Mouse (Mus musculus) hindbrain, embryonic 12.5 days (tissue): Measurements from ENCODE around the gene Tec. TPM values are rescaled to one million over a fixed set of nuclear protein-coding genes. Genes with fewer than 3 reads are reported as not detected.
A peak's percentile ranks its signal among the peaks of the same experiment; 100 is the strongest.
"Not testable (repeated sequence)": the region's sequence is repeated elsewhere in the genome, so short reads cannot be mapped to it uniquely, and the experiment has no call there.

ENCODE experiments used
- ATAC-seq: fragments of 200-750 bp; cut with Nextera tagmentation; 2 replicates; pipeline ENCODE4 v1.8.0; 2017; ENCODE audit warnings: moderate TSS enrichment; ENCODE audit not compliant: low FRiP score
- H3K27ac ChIP-seq: fragments of 300-500 bp; sonication (generic); 2 replicates; pipeline ENCODE4 v1.5.1; 2016; ENCODE audit warnings: mild to moderate bottlenecking
- H3K27me3 ChIP-seq: fragments of 300-500 bp; sonication (generic); 2 replicates; pipeline ENCODE4 v1.6.1; 2016; ENCODE audit warnings: mild to moderate bottlenecking
- H3K36me3 ChIP-seq: fragments of 300-500 bp; sonication (generic); 2 replicates; pipeline ENCODE4 v1.6.1; 2016; ENCODE audit warnings: mild to moderate bottlenecking
- H3K4me1 ChIP-seq: fragments of 300-500 bp; sonication (generic); 2 replicates; pipeline ENCODE4 v1.6.1; 2016
- H3K4me2 ChIP-seq: fragments of 300-500 bp; sonication (generic); replicated peaks from 2 replicates; pipeline ENCODE4 v1.6.1; 2016; ENCODE audit warnings: mild to moderate bottlenecking
- H3K4me3 ChIP-seq: fragments of 300-500 bp; sonication (generic); 2 replicates; pipeline ENCODE4 v1.5.1; 2016; ENCODE audit warnings: mild to moderate bottlenecking
- H3K9ac ChIP-seq: fragments of 300-500 bp; sonication (generic); 2 replicates; pipeline ENCODE4 v1.6.1; 2016; ENCODE audit warnings: mild to moderate bottlenecking, moderate library complexity
- H3K9me3 ChIP-seq: fragments of 300-500 bp; sonication (generic); replicated peaks from 2 replicates; pipeline ENCODE4 v1.6.1; 2016; ENCODE audit warnings: mild to moderate bottlenecking
- WGBS: fragments of 180-500 bp; shearing (Covaris S2); methylation state at CpG from one replicate; pipeline ENCODE4 v1.1.7; 2016; 5-methylcytosine and 5-hydroxymethylcytosine counted together
- polyA plus RNA-seq: library from polyadenylated mRNA; unstranded; fragments of >200 nt; fragmentation: Nextera tagmentation; extraction: Ambion mirVana; gene quantifications from 2 replicates; pipeline ENCODE4 v1.2.1, GENCODE M21; 2016

Tec gene
- polyA plus RNA-seq, 1 experiment from 2014 or later: 6.5 TPM

DNA sequence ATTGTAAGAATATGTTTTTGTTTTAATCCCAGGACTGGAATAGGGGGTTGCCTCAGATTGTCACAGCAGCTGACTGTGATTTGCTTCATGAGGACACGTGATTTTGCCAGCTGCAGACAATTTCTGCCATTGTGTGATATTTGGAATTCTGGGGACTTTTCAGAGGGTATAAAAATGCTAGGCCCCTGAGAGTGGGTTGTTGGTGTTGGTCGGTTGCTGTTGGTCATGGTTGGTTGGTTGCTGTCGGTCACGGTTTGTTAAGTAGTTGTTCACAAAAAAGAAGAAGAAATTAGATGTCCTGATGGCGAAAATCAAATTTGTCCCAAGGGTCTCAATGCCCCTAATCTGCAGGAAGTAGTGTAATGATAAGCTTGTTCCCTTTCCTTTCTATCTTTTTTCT is 40.8 kb downstream of the Tec start:
- H3K4me1 ChIP-seq: no peaks in the 10 kb centered on the region
- no peak overlapping the region for H3K4me3 ChIP-seq
- no peak overlapping the region for H3K4me2 ChIP-seq
- H3K36me3 ChIP-seq: no peaks in the 10 kb centered on the region
- no peak overlapping the region for H3K9ac ChIP-seq
- no peak overlapping the region for H3K27ac ChIP-seq
- H3K9me3 ChIP-seq: no peaks in the 10 kb centered on the region
- H3K27me3 ChIP-seq: no peaks in the 10 kb centered on the region
- WGBS: 57% methylated on average over 5 of the region's 5 CpGs
- ATAC-seq: no peak

DNA sequence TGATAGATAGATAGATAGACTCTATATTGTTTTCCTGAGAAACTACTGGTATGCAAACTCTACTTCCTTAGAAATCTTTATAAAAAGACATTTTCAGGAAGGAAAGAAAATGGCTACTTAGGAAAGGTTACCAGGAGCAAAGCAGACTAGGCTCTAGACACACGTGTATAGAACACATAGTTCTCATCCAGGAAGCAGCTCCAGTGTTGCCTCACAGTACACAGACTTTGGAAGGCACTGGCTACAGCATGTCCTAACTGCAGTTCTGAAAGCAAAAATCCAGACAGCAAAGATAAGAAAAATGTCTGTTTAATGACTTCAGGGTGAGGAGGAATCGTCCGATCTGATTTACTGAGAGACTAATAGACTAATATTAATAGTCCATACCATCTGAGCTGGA is 41.8 kb downstream of the Tec start:
- no peak overlapping the region for H3K4me3 ChIP-seq
- H3K36me3 ChIP-seq: no peaks in the 10 kb centered on the region
- ATAC-seq: no peak
- H3K27ac ChIP-seq: no peak overlapping the region
- no peaks in the 10 kb centered on the region for H3K27me3 ChIP-seq
- no peaks in the 10 kb centered on the region for H3K4me1 ChIP-seq
- no peak overlapping the region for H3K9ac ChIP-seq
- H3K4me2 ChIP-seq: no peak overlapping the region
- no peaks in the 10 kb centered on the region for H3K9me3 ChIP-seq
- WGBS: 86% methylated on average over 3 of the region's 3 CpGs

DNA sequence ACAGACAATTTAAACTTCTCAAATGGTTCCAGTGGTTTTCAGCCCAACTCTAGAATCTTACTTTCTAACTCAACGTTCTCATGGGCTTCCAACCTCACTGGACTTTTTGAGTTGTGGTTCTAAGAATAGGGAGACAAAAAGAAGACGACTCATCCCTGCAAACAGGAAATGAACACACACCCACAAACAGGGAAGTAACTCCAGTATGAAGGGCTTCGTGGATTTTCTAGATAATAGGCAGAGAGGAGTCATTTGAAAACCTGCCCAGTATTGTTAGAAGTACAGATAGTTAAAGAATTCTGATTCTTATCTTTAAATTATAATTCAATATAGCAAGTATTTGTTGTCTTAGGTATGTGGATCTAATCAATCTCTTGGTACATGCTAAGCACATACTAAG is 47.6 kb downstream of the Tec start:
- 83% methylated on average over 3 of the region's 3 CpGs for WGBS
- no peak for ATAC-seq

DNA sequence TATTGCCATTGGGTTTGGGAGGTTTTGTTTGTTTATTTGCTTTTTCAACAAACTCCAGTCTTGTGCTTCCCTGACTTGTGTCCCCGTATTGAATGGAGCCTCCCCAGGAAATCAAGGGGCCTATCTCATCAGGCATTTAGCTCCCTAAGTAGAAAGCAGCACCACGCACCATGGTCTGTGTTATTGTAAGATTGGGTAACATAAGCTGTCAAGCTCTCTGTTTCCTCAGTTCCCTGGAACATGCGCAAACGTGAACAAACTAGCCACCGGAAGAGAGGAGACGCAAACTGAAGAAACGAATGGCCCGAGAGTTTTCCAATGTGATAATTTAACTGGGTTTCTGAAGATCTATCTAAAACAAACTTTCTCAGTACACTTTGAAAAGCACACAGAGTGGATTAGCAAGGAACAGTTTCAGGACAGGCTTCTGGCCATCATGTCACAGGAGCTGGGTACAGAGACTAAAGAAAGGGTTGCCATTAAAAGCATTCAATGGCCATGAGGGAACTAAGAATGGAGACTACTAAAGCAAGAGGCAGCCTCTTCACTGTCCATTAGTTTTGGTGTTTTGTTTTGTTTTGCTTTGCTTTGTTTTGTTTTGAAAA is 48.1 kb downstream of the Tec start:
- no peak overlapping the region for H3K4me3 ChIP-seq
- H3K9me3 ChIP-seq: no peaks in the 10 kb centered on the region
- H3K27me3 ChIP-seq: no peaks in the 10 kb centered on the region
- 83% methylated on average over 8 of the region's 8 CpGs for WGBS
- no peaks in the 10 kb centered on the region for H3K36me3 ChIP-seq
- no peak overlapping the region for H3K9ac ChIP-seq
- no peak overlapping the region for H3K27ac ChIP-seq
- ATAC-seq: no peak
- H3K4me1 ChIP-seq: peaks cover 6% of the 10 kb centered on the region; the same call in 1 of the 2 replicates
- no peak overlapping the region for H3K4me2 ChIP-seq

More for the DNA sequence above, 47.6 kb downstream of the Tec start:
- Histone ChIP-seq H3K4me3 (no peak overlapping the region), H3K27ac (no peak overlapping the region), H3K27me3 (no peaks in the 10 kb centered on the region), H3K9me3 (no peaks in the 10 kb centered on the region), H3K4me1 (peaks cover 6% of the 10 kb centered on the region; the same call in 1 of the 2 replicates), H3K9ac (no peak overlapping the region), H3K36me3 (no peaks in the 10 kb centered on the region), H3K4me2 (no peak overlapping the region)

DNA sequence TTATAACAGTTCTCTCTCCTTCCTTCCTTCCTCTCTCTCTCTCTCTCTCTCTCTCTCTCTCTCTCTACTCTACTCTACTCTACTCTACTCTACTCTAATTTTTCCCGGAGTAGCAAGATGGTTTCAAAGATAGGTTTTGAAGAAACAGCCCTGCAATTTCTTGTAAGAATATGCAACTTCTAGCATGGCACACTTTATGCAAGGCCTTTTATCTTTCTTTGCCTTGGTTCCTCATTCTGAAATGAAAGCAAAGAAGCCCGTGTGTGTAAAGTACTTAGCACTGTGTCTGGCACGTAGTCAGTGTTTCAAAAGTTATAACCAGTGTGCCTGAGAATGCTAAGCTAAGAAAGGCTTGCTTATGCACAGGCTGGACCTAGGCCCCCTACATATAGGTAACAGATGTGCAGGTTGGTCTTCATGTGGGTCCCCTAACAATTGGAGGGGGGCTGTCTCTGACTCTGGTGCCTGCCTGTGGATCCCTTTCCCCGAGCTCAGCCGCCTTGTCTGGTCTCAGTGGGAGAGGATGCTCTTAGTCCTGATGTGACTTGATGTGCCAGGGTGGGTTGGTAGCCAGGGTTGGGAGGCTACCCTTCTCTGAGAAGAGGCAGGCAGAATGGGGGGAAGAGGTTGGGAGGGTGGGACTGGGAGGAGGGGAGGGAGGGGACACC is 49.6 kb downstream of the Tec start:
- H3K9ac ChIP-seq: no peak overlapping the region
- H3K4me2 ChIP-seq: no peak overlapping the region
- no peaks in the 10 kb centered on the region for H3K27me3 ChIP-seq
- H3K9me3 ChIP-seq: no peaks in the 10 kb centered on the region
- H3K27ac ChIP-seq: no peak overlapping the region
- ATAC-seq: no peak
- no peak overlapping the region for H3K4me3 ChIP-seq
- H3K4me1 ChIP-seq: peaks cover 6% of the 10 kb centered on the region; the same call in 1 of the 2 replicates
- 87% methylated on average over 5 of the region's 5 CpGs for WGBS
- no peaks in the 10 kb centered on the region for H3K36me3 ChIP-seq

DNA sequence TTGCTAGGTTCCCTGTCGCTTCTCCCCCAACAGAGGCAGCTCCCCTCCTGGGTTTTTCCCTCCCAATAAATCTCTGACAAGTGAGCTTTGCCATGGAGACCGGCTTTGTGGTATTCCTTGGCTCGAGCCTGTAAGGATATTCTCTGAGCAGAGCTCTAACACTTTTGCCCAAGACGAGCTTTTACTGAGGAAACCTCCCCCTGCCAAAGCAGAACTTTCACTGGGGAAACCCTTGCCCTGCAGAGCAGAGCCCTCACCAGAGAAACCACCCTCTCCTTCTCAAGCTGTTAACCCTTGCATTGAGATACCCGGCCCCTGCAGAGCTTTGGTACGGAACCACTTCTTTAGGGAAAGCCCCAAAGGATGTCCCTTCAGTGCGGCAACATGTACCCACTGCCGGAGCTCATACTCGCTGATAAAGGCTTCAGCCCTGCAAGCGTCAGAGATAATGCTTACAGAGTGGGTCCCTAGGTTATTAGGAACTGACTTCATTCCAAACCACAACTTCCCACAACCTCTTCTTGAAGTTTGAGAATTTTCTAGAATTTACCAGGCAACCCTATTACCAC is 50.7 kb downstream of the Tec start:
- WGBS: 35% methylated on average over 10 of the region's 10 CpGs
- Histone ChIP-seq H3K9me3 (no peaks in the 10 kb centered on the region), H3K27me3 (no peaks in the 10 kb centered on the region), H3K27ac (no peak overlapping the region), H3K36me3 (no peaks in the 10 kb centered on the region), H3K4me1 (peaks cover 6% of the 10 kb centered on the region; the same call in 1 of the 2 replicates), H3K9ac (no peak overlapping the region), H3K4me3 (no peak overlapping the region), H3K4me2 (no peak overlapping the region)
- peak; percentile 71 for ATAC-seq

DNA sequence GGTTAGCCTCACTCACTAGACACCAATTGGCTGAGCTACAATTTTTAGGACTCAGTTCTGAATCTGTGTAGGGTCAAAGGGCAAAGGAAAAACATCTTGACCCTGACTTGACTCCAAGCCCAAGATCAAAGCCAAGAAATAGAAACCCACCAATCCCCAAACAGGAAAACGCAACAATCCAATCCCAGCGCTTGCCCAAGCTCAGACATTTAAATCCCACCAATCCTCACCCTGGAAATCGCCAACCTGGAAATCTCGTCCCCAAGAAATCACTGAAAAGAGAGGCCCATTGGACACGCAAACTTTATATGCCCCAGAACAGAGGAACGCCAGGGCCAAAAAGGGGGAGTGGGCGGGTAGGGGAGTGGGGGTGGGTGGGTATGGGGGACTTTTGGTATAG is 51.3 kb downstream of the Tec start:
- H3K9ac ChIP-seq, H3K27me3 ChIP-seq, H3K9me3 ChIP-seq, H3K4me1 ChIP-seq, H3K4me2 ChIP-seq, H3K27ac ChIP-seq, H3K4me3 ChIP-seq, H3K36me3 ChIP-seq: not testable (repeated sequence)
- WGBS: 67% methylated on average over 7 of the region's 7 CpGs
- peak; percentile 22; the same call in 1 of the 2 replicates for ATAC-seq

DNA sequence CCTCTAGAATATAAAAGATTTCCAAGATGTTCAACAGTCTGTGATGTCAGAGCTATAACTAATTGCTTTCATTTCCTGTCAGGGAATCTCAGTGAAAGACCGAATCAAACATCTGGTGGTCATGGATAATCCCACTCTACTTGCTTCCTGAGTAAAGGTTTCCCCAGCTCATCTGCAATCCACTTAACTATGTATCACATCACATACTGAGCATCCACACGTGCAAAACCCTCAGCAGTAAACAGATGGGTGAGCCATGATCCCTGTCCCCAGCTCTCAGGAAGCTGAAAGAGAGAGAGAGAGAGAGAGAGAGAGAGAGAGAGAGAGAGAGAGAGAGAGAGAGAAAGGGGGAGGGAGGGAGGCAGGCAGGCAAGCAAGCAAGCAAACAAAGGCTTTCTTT is 51.8 kb downstream of the Tec start:
- Histone ChIP-seq H3K9me3 (no peaks in the 10 kb centered on the region), H3K4me3 (no peak overlapping the region), H3K4me2 (no peak overlapping the region), H3K27ac (no peak overlapping the region), H3K27me3 (no peaks in the 10 kb centered on the region), H3K36me3 (no peaks in the 10 kb centered on the region), H3K9ac (no peak overlapping the region), H3K4me1 (peaks cover 6% of the 10 kb centered on the region; the same call in 1 of the 2 replicates)
- 51% methylated on average over 2 of the region's 2 CpGs for WGBS
- no peak for ATAC-seq

DNA sequence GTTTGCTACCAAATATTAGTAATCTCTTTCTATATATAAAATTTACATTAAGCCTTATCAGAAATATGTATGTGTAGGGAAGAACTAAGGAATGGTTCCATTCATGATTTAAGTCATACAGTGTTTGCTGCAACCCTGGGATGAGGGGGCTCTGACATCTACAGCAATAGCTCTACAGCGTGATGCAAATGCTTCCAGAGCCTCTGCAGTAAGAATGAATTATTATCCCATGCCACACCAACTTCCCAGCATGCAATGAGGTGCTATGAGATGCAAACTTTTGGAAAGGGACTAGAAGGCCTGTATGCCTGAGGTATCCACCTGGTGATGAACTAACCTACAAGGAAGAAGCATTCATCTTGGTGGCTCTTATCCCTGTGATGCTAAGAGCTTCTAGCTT is 52.2 kb downstream of the Tec start:
- ATAC-seq: no peak
- H3K36me3 ChIP-seq: no peaks in the 10 kb centered on the region
- no peaks in the 10 kb centered on the region for H3K9me3 ChIP-seq
- no peak overlapping the region for H3K9ac ChIP-seq
- H3K4me1 ChIP-seq: peaks cover 6% of the 10 kb centered on the region; the same call in 1 of the 2 replicates
- no peak overlapping the region for H3K4me3 ChIP-seq
- WGBS: 85% methylated on average over 1 of the region's 1 CpGs
- no peak overlapping the region for H3K27ac ChIP-seq
- no peaks in the 10 kb centered on the region for H3K27me3 ChIP-seq
- no peak overlapping the region for H3K4me2 ChIP-seq

DNA sequence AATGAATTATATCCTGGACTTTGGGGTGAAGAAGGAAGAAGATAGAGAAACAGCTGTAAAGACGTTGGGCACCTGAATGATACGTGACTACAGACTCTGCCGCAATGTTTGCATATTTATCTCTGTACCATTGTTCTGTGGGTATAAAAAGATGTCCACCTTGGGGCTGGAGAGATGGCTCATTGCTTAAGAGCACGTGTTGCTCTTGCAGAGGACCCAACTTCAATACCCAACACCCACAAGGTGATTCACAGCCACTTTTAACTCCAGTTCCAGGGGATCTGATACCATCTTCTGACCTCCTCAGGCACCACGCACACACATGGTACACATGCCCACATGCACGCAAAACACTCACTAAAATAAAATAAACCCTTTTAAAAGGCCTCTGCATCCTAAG is 52.9 kb downstream of the Tec start:
- H3K27ac ChIP-seq: no peak overlapping the region
- no peak overlapping the region for H3K4me2 ChIP-seq
- H3K4me3 ChIP-seq: no peak overlapping the region
- 89% methylated on average over 6 of the region's 6 CpGs for WGBS
- peaks cover 6% of the 10 kb centered on the region; the same call in 1 of the 2 replicates for H3K4me1 ChIP-seq
- H3K36me3 ChIP-seq: no peaks in the 10 kb centered on the region
- no peaks in the 10 kb centered on the region for H3K9me3 ChIP-seq
- H3K9ac ChIP-seq: no peak overlapping the region
- ATAC-seq: no peak
- H3K27me3 ChIP-seq: no peaks in the 10 kb centered on the region

DNA sequence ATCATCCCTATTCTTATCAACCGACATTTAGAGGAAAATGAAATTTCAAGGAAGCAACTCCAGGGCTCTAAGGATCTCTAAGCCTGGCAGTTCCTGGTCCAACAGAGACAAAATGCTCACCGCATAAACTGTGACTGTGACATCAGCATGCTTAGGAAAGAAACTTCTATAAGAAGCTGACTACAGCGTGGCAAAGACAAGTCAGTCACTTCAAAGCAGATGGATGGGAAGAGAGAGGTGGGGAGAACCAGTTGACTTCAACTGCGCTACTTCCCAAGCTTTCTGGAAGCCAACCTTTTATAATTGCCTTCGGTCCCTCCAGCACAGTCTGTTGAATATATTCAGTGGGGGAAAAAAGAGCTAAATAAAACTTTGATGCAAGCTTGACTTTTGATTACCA is 54.2 kb downstream of the Tec start:
- no peaks in the 10 kb centered on the region for H3K9me3 ChIP-seq
- H3K36me3 ChIP-seq: no peaks in the 10 kb centered on the region
- peaks cover 9% of the 10 kb centered on the region for H3K4me1 ChIP-seq
- 83% methylated on average over 5 of the region's 5 CpGs for WGBS
- no peak for ATAC-seq
- H3K27ac ChIP-seq: no peak overlapping the region
- H3K9ac ChIP-seq: no peak overlapping the region
- no peak overlapping the region for H3K4me3 ChIP-seq
- no peak overlapping the region for H3K4me2 ChIP-seq
- no peaks in the 10 kb centered on the region for H3K27me3 ChIP-seq

DNA sequence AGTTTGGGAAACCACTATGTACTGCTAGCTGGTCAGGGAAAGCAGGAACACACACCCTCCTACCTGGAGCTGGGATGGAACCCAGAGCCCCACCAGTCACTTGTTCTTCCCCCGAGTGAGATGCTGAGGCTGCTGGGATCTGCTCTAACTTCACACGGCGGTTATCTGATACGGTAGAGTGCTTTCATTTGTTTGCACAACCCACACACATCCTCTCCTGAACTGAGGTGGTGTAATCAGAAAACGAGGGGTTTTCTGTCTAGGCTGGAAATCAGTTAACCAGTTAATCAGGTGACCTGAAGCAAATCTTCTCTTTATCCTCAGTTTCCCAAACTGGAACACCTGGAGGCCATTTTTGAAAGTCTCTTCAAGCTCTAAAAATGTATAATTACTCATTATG is 55.4 kb downstream of the Tec start:
- no peaks in the 10 kb centered on the region for H3K36me3 ChIP-seq
- H3K4me2 ChIP-seq: no peak overlapping the region
- H3K4me3 ChIP-seq: no peak overlapping the region
- 62% methylated on average over 5 of the region's 5 CpGs for WGBS
- no peak overlapping the region for H3K9ac ChIP-seq
- H3K9me3 ChIP-seq: no peaks in the 10 kb centered on the region
- peaks cover 20% of the 10 kb centered on the region for H3K4me1 ChIP-seq
- H3K27me3 ChIP-seq: no peaks in the 10 kb centered on the region
- no peak for ATAC-seq
- no peak overlapping the region for H3K27ac ChIP-seq

DNA sequence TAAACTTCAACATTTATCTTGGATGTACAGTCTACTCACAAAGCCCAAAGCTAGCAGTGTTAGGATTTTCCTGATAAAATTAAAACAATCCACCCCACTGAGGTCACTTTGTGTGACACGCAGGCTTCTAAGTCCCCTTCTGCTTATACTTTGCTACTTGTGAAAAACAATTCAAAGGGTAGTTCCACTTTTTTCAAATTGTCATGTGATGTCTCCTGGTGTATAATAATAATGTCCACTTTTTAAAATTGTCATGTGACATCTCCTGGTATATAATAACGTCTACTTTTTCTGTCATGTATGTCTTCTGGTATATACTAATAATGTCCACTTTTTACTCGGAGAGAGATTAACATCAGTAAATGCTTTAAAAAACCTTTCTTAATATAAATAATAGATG is 56.0 kb downstream of the Tec start:
- no peak overlapping the region for H3K4me2 ChIP-seq
- no peaks in the 10 kb centered on the region for H3K36me3 ChIP-seq
- H3K9me3 ChIP-seq: no peaks in the 10 kb centered on the region
- no peaks in the 10 kb centered on the region for H3K27me3 ChIP-seq
- no peak overlapping the region for H3K4me3 ChIP-seq
- WGBS: 94% methylated on average over 3 of the region's 3 CpGs
- H3K9ac ChIP-seq: no peak overlapping the region
- no peak for ATAC-seq
- H3K27ac ChIP-seq: no peak overlapping the region
- H3K4me1 ChIP-seq: peaks cover 20% of the 10 kb centered on the region
